Mouse (Mus musculus) megakaryocyte progenitor cell, adult 5-6 weeks (primary cell): Measurements from ENCODE around the gene Fut8. TPM values are rescaled to one million over a fixed set of nuclear protein-coding genes. Genes with fewer than 3 reads are reported as not detected.
"Not testable (repeated sequence)": the region's sequence is repeated elsewhere in the genome, so short reads cannot be mapped to it uniquely, and the experiment has no call there.

Experiments used
- ATAC-seq: replicated peaks from 2 replicates; pipeline ENCODE4 v1.8.0; 2016; ENCODE audit warnings: mild to moderate bottlenecking, moderate TSS enrichment, inconsistent platforms; ENCODE audit not compliant: poor library complexity
- total RNA-seq, 2 experiments: library from RNA; stranded (forward) in 1 of 2; stranded (reverse) in 1 of 2; fragments of 157-497, 149-512 nt in 1 of 2; fragments of 200-1000 nt in 1 of 2; gene quantifications; 2 replicates each; pipeline versions ENCODE4 v1.2.3 to v1.2.4; 2015 to 2017

Fut8 gene
- total RNA-seq, 2 experiments from 2014 or later: 119 to 172 TPM

DNA sequence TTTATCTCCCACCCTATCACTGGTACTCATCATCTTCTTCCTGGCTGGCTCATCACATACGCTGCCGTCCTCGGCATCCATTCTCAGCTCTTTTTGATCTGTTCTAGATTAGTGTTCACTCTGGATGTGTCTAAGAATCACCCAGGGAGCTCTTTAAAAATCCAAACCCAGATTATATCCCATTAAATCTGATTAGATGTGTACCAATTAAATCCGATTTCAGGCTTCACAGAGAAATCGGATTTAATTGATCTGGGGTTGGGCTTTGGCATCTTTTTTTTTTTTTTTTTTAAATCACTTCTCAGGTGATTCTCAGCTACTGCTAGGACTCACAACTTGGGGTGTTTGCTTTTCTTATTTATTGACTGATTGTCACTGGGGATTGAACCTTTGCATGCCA lies 17.3 kb upstream of the Fut8 start:
- ATAC-seq: no peak

DNA sequence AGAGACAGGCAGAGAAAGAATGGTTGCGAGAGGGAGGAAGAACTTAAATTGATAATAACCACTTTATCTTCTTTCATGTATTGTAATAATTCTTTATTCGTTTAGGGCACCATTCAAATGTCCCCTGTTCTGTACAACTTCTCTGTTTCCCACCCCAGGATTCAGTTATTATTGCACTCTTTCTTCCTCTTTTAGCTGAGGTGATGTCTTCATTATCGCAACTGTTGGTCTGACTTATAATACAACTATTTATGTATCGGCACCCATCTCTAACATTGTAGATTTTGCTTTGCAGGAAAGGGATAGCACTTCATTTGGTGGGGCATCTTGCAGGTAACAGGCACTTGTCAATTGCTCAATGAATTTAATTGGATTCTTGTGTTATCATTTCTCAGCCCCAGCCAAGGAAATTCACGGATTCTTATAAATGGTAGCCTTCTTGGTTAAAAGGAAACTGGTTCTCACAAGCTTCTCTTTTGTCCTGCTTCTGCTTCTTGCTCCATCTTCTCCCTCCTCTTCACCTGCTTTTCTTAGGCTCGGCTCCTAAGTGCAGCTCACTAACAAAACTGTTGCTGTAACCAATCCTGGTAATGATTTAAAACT lies 15.6 kb upstream of the Fut8 start:
- peak; percentile 60; the same call in 1 of the 2 replicates for ATAC-seq

DNA sequence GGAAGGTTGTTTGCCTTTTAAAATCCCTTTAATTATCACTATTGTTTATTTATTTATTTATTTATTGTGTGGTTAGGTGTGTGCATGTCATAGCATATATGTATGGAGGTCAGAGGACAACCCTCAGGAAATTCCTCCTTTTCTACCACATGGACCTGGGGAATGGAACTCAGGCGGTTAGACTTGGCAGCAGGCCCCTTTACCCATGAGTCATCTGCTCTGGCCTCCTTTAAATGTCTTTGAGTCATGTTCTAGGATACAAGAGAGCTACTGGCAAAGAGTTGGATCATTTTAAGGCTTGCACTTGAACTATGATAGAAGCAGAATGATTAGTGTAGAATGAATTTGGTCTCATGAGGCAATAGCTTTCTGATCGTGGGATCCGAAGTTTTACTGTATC lies 14.3 kb upstream of the Fut8 start:
- no peak for ATAC-seq

DNA sequence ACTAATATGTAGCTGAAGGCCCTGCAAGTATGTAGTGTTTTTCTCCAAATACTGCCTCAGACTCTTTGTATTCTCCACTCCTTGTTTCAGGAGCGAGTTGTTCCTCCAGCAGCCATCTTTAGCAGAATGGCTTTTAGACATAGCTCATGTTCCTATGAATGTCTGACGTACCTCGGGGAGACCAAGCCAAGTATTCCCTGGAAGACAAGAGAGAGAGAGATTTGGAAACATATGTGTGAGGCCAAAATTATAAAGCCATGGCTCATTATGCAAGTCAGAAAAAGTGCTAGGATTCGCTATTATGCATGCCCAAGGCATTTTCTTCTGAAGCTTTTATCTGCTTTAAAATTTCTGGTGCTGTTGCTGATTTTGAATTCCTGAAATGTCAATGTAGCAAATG lies 13.8 kb upstream of the Fut8 start:
- no peak for ATAC-seq

DNA sequence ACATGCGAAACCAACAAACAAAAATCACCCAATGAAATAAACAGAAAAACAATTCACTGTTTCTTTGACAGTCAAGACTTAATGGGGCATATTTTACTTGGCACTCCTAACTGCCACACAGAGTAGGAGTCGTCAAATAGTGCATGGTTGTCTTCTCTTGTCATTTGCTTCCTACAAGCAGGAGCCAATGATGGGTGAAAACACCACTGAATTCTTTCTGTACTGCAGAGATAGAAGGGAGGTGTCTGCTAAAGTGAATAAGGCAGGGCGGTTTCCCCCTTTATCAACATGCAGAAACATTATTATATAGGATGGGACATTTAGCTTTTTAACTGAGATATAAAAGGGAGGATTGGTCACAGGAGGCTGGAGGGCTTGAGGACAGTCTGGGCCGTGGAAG lies 13.0 kb upstream of the Fut8 start:
- peak; percentile 68 for ATAC-seq

DNA sequence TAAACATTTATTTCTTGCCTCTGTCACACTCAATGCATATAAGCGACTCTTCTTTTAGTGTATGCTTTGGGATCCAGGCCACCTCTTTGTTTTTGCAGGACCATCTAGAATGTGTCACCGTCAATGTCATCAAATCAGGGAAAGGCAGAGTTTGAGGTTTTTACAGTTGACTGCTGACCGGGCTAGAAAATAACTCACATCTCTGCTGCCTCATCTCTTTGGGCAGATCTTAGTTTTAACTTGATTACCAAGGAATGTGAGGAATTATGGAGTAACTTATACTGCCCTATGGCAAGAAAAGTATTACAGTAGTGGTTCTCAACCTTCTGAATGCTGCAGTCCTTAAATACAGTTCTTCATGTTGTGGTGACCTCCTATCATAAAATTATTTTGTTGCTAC lies 12.2 kb upstream of the Fut8 start:
- ATAC-seq: no peak

DNA sequence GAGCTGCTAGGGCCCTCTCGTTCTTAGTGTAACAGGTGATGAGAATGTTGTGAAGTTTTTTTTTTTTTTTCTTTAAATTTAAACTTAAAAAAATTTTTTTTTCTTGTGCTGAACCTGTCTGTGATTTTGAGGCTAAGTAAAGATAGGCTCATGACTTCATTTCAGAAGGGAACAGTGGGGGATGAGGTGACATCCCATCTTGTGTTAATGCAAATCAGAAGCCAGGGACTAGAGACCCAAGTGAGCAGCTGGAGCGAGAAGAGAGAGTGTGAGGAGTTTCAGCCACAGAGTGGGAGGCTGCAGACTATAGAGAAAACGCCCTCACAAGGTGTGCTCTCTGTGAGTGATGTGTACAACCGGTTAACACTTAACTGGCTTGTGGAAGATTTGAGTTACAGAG lies 2.0 kb upstream of the Fut8 start:
- ATAC-seq: no peak

DNA sequence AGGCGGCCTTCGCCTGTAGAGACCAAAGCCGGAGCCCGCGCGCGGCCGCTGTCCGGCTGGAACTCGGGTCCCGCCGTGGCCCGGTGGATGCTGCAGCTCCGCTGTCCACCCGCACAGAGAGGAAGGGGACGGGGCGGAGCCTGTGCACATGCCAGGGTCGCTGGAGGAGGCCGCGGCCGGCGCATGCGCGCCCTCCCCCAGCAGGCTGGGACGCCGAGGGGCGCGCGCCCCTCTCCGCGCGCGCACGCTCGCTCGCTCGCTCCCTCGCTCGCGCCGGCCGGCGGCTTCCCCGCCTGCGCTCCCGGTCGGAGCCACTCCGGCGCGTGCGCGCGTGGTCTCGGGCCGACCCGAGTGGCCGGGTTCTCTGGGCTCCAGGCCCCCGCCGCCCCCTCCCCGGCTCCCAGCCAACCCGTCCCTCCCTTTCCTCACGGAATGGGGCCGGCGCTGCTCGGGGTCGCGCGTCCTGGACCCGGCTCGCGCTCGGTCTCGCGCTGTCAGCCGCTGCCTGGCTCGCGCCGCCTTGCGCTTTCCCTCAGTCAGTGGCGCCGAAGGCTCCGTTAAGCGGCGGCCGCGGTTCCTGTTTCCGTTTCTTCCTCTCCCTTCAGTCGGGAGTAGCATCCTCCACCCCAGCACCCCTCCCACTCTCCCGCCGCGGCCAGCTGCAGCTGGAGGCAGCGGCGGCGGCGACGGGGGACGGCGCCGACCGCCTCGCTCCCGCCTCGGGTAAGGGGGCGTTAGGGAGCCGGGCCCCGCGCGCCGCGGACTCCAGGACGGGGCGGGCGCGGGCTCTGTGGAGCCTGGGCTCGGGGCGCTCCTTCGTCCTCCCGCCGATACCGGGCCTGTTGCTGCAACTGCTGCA lies 835 bp downstream of the Fut8 start:
- peak; percentile 64 for ATAC-seq

DNA sequence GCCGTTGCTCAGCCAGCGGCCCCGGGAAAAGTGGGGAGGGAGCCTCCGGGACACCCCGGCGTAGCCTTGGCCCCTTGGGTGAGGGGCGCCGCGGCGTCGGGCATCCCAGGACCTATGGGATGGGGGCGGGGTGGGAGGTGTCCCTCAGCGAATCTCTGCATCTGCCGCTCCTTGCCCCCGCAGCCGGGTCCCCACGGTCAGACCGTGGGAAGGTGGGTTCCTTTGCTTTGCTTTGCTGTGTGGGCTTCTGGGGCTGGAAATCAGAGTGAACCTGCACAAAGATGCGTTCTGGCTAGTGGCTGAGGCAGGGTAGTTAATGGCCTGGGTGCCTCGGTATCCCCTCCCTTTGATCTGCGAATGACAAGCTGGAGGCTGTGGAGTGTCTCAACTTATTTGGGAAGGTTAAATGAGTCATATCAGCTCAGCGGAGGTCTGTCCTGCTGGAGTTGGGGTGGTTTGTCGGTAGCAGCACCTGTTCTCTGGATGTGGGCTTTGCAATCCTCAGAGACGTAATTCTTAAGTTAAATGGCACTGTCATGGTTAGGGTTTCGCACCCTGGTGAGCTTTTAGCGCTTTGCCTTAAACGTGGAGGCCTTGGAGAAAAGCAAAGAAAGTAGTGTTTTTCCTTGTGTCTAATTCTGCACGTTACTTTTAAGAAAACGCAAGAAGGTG lies 1.6 kb downstream of the Fut8 start:
- no peak for ATAC-seq

DNA sequence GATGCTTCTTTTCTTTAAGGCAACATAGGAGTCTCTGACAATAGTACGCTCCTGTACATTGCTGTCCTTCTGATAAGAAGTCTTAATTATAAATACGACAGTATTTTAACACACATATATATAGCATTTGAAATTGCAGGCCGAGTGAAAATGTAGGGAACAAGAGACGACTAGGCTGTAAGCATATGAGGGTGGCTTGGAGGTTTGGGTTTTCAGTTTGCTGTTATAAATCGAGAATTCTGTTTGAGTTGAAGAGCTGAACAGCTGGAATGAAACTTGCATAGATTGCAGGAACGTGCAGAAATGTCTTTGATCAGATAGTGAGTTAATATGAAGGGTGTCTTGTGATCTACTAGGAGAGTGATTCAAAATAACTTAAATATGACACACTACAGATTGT lies 2.4 kb downstream of the Fut8 start:
- no peak for ATAC-seq

DNA sequence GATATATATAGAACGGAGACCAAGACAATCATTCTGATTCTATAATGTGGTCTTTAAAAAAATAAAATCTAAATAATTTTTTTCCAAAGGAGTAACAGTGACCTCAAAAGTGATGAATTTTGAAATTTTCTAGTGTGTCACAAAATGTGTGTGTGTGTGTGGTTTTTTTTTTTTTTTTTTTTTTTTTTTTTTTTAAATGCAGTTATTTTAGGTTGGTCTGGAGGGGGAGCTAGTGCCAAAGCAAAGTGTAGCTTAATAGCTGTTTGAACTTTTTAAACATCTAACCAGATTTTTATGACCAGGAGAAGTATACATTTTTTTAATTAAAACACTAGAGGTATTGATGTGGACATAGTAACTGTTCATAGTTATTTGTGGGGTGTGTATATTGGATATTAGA lies 2.9 kb downstream of the Fut8 start:
- ATAC-seq: no peak

DNA sequence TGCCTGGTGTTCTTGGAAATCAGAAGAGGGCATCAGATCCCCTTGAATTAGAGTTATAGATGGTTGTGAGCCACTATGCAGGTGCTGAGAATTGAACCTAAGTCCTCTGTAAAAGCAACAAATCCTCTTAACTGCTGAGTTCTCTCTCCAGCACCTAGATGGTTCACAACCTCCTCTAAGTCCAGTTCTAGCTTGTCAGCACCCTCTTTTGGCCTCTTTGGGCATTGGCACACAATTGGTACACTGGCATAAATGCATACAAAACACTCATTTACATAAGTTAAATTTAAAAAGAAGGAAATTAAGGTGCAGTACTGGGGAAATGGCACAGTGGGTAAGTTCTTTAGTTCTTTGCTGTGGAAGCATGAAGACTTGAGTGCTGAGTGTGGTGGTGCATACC lies 24.7 kb downstream of the Fut8 start:
- ATAC-seq: peak; percentile 90

DNA sequence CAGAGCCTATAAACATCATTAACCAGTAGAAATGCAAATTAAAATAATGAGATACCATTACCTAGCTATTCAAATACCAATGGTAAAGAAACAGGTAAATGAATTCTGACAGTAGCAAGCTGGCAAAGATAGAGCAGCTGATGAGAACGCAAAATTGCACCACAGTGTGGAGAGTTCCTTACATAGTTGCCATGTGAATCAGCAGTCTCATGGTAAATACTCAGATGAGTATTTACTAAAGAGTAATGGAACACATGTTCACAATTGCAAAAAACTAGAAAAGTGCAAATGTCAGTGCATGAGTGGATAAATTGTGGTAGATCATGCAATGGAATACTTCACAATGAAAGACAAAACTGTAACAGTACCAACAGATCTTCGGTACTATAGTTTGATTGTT lies 25.9 kb downstream of the Fut8 start:
- ATAC-seq: no peak

DNA sequence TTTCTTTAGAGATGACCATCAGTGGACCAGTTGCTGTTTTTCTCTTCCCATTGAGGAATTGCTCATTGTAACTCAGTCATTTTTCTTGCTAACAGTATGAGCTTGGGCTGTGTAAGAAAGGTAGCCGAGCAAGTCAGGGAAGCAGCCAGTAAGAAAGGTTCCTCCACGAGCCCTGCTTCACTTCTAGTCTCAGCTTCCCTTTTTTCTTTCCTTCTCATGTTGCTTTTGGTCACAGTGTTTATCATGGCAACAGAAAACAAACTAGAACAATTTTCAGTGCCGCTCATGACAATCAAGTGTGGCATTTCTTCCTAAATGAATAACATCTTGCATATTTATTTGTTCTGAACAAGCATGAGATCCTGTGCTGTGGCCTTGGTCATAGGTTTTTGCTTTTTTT lies 32.8 kb downstream of the Fut8 start:
- ATAC-seq: peak; percentile 77

DNA sequence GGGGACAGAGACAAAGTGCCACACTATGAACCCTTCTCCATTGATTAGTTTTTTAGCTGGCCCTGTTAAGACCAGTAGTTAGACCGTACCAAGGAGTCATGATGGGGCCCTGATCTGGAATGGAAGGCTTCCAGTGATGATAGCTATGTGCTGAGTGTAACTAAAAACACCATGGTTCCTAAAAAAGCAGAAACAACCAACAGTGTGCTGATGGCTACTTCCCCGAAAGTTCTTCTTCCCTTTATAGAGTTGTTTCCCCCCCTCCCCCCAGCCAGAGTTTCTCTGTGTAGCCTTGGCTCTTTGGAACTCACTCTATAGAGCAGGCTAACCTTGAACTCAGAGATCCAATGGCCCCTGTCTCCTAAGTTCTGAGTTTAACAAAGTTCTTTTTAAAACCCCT lies 50.6 kb downstream of the Fut8 start:
- peak; percentile 55 for ATAC-seq

DNA sequence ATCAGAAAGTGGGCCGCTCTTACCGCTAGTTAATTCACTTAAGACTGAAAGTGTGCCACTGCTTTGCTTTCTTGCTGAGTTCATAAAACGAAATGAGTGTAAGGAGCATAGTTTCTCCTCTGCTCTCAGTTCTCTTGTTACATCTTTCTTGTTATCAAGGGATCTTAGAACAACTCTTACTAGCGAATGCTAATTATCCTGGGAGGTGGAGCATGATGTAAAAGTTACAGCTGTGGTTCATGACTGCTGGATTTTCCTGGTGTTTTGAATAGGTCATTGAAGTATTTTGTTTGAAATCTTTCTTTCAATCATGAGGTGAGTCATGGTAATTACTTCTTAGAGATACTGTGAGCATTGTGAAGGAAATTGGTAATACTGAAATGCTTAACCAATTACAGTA lies 53.1 kb downstream of the Fut8 start:
- no peak for ATAC-seq

DNA sequence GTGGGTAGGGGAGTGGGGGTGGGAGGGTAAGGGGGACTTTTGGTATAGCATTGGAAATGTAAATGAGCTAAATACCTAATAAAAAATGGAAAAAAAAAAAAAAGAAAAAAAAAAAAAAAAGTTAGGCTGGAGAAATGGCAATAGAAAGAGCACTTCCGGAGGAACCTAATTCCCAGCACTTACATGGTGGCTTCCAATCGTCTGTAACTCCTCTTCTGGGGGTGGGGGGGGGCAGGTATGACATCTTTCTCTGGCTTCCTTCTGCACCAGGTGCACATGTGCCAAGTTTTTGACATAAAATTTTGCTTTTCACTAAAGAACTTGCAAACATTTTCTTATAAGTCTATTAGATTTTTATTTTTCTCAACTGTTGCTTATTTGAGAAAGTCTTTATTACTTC lies 53.9 kb downstream of the Fut8 start:
- ATAC-seq: not testable (repeated sequence)

DNA sequence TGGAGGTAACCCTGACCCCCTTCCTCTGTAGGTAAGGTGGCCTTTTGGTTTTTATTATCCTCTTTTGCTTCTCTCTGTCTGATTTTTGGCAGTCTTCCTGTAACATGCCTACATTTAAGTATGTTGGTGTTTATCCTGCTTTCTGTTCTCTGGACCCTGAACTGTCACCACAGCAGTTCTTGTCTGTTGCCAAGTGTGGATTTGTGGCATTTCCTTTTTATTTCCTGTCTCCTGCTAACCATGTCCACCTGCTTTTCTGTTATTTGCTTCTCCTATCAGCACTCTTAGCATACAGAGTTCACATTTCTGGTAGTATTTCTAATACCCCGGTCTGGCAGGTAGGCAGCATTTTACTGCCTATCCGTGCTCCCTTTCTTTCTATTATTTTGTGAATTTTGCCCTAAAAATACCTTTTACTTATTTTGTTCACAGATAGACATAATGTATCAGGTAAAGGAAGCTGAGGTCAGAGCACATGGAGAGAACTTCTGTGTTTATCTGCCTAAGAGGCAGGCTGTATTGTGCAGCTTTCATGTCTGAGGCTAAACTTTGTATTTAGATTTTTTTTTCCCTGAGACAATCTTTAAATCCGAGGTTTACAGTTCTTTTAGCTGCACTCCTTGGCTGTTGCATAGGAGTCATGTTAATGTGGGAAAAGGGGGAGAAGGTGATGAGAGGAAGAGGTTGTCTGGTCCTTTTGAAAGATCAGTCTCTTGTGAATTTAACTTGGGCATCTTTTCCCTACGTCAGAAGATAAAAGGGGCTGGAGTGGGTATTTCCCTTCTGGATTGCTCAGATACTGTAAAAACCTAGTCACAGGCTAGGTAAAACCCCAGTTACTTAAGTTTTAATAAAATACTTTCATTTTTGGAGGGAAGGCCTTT lies 54.7 kb downstream of the Fut8 start:
- no peak for ATAC-seq

DNA sequence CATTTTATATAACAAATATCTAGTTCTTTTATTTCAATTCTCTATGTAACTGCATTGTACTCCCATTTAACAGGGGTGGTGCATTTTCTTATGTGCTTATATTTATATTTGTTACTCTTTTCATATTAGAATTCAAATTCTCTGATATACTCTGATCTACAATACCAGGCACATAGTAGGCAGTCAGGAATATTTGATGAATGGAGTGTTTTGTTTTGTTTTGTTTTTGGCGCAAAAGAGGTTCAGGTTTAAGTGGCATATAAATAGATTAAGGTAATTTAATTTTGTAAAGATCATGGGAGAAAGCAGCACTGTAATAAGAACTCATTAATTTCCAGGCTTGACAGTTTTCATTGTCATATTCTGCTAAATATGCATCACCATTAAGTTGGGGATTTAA lies 58.2 kb downstream of the Fut8 start:
- no peak for ATAC-seq

DNA sequence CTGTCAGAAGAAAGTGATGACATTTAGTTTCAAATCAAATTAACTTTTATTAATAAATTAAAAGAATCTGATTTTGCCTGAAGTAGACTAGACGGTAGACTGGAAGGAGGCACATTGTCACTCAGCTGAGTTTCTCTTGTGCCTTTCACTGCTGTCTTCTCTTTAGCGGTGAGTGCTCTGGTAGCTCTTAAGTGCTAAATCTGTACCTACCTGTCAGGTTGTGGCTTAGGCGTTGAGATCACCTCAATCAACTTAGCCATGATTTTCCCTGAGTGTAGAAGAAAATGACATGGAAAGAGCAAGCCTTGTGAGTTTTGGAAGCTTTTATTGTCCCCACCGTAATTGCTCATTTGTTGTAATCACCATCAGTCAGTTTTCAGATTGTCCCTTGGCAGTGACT lies 59.2 kb downstream of the Fut8 start:
- no peak for ATAC-seq

DNA sequence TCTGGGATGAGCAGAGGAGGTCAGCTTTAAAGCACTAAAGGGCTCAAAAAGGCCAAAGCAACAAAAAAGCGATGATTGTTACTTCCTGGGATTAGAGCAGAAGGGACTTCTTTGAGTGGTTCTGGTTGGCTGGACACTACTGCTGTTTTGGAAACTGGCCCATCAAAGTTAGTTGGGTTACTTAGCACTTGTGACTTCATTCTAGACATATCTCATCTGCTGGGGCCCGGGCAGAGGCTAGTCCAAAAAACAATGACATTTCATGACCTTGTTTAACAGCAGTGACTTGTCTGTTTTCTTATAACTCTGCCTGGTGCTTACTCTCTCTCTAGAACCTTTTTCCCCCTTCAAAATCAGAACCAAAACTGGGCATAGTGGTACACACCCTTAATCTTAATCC lies 59.9 kb downstream of the Fut8 start:
- no peak for ATAC-seq
